Mouse (Mus musculus) forebrain, embryonic 14.5 days (tissue): Measurements from ENCODE around the gene Nmur1. TPM values are rescaled to one million over a fixed set of nuclear protein-coding genes. Genes with fewer than 3 reads are reported as not detected.
"Not testable (repeated sequence)": the region's sequence is repeated elsewhere in the genome, so short reads cannot be mapped to it uniquely, and the experiment has no call there.

ENCODE experiments used
- ATAC-seq: fragments of 200-750 bp; cut with Nextera tagmentation; 2 replicates; pipeline ENCODE4 v1.8.0; 2017; ENCODE audit warnings: mild to moderate bottlenecking, moderate library complexity
- DNase-seq: peaks from one replicate; pipeline ENCODE4 v3.0.0-alpha.2; 2015; ENCODE audit warnings: low spot score
- H3K27ac ChIP-seq: fragments of 300-500 bp; sonication (generic); 2 replicates; pipeline ENCODE4 v1.5.1; 2014; ENCODE audit warnings: low read depth, mild to moderate bottlenecking, control low read depth, low read length, moderate library complexity
- H3K27me3 ChIP-seq: fragments of 300-500 bp; sonication (generic); replicated peaks from 2 replicates; pipeline ENCODE4 v1.6.1; 2014; ENCODE audit warnings: low read length, control low read depth, mixed read lengths; ENCODE audit not compliant: control insufficient read depth, insufficient read depth
- H3K36me3 ChIP-seq: fragments of 300-500 bp; sonication (generic); 2 replicates; pipeline ENCODE4 v1.6.1; 2014; ENCODE audit warnings: low read length, control low read depth; ENCODE audit not compliant: control insufficient read depth, insufficient read depth
- H3K4me1 ChIP-seq: fragments of 300-500 bp; sonication (generic); 2 replicates; pipeline ENCODE4 v1.6.1; 2014; ENCODE audit warnings: antibody characterized with exemption, low read length, control low read depth; ENCODE audit not compliant: control insufficient read depth, insufficient read depth
- H3K4me2 ChIP-seq: fragments of 300-500 bp; sonication (generic); 2 replicates; pipeline ENCODE4 v1.6.1; 2014; ENCODE audit warnings: mild to moderate bottlenecking, control low read depth, low read length
- H3K4me3 ChIP-seq: fragments of 300-500 bp; sonication (generic); 2 replicates; pipeline ENCODE4 v1.5.1; 2014; ENCODE audit warnings: low read depth, low read length, control low read depth
- H3K9ac ChIP-seq: fragments of 300-500 bp; sonication (generic); 2 replicates; pipeline ENCODE4 v1.6.1; 2014; ENCODE audit warnings: mild to moderate bottlenecking, low read length, control low read depth, moderate library complexity
- H3K9me3 ChIP-seq: fragments of 300-500 bp; sonication (generic); replicated peaks from 2 replicates; pipeline ENCODE4 v1.6.1; 2016; ENCODE audit warnings: low read length, control low read depth, mixed read lengths; ENCODE audit not compliant: control insufficient read depth
- WGBS: fragments of 180-500 bp; shearing (Covaris S2); extraction: QIAGEN DNeasy Blood & Tissue Kit; methylation state at CpG from one replicate; pipeline ENCODE4 v1.1.7; 2014; 5-methylcytosine and 5-hydroxymethylcytosine counted together
- polyA plus RNA-seq: library from polyadenylated mRNA; unstranded; fragments of >200 nt; fragmentation: Nextera tagmentation; extraction: Ambion mirVana; gene quantifications from 2 replicates; pipeline ENCODE4 v1.2.1, GENCODE M21; 2014

Nmur1 gene
- polyA plus RNA-seq, result not detected in 2 replicates

DNA sequence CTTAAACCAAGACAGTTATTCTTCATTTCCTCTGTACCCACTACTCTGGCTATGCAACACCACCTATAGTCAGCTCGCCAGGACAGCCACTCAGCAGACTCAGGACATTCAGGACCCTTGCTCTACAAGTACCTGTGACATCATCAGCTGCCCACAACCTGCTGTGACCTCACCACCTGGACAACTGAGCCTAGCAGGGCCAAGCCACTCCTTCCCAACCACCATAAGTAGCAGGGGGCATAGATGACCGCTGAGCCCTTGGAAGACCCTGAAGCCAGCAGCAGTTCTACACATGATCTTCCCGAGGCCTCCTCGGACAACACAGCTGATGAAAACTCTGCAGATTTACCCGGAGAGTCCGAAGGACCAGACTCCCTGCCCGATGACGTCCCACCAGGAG lies at the start of gene Nmur1, which contains the start of gene Tex44:
Gene Nmur1, minus strand, starts transcription at position 101 of the 400 bp plus-strand sequence.
Gene Tex44, plus strand, starts transcription at position 202 of the 400 bp plus-strand sequence.
- Histone ChIP-seq H3K27me3 (no peaks in the 10 kb centered on the region), H3K4me3 (no peak within 1 kb of the TSS), H3K9me3 (no peaks in the 10 kb centered on the region), H3K4me2 (no peak within 1 kb of the TSS), H3K9ac (no peak within 1 kb of the TSS), H3K27ac (no peak within 1 kb of the TSS), H3K36me3 (no peaks in the 10 kb centered on the region), H3K4me1 (peaks cover 3% of the 10 kb centered on the region; the same call in 1 of the 2 replicates)
- DNase-seq, result no peak
- WGBS, result 95% methylated on average over 8 of the region's 8 CpGs
- no peak for ATAC-seq

DNA sequence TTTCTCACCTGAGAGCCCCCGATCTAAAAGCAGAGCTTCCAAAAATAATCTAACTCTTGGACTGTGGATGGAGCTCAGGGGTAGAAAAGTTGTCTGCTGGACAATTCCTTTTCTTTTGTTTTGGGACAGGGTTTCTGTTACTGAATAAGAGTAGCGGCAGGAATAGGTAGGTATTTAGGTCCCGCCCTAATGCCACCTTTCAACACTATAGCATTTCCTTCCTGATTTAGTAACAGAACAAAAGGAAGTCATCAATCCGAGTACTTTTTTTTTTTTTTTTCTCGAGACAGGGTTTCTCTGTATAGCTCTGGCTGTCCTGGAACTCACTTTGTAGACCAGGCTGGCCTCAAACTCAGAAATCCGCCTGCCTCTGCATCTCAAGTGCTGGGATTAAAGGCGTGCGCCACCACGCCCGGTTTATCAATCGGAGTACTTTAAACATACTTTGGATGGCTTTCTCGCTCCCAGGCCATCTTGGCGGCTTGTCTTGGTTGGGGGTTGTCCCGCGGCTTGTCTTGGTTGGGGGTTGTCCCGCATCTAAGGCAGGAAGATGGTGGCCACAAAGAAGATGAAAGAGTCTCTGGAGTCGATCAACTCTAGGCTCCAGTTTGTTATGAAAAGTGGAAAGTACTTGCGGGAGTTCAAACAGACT lies 47.2 kb upstream of the Nmur1 start:
- Histone ChIP-seq H3K9ac (no peak overlapping the region), H3K4me1 (peaks cover 5% of the 10 kb centered on the region; the same call in 1 of the 2 replicates), H3K36me3 (no peaks in the 10 kb centered on the region), H3K4me3 (no peak overlapping the region), H3K4me2 (no peak overlapping the region), H3K27me3 (no peaks in the 10 kb centered on the region), H3K27ac (no peak overlapping the region), H3K9me3 (no peaks in the 10 kb centered on the region)
- 96% methylated on average over 18 of the region's 18 CpGs for WGBS
- no peak for ATAC-seq
- no peak for DNase-seq

DNA sequence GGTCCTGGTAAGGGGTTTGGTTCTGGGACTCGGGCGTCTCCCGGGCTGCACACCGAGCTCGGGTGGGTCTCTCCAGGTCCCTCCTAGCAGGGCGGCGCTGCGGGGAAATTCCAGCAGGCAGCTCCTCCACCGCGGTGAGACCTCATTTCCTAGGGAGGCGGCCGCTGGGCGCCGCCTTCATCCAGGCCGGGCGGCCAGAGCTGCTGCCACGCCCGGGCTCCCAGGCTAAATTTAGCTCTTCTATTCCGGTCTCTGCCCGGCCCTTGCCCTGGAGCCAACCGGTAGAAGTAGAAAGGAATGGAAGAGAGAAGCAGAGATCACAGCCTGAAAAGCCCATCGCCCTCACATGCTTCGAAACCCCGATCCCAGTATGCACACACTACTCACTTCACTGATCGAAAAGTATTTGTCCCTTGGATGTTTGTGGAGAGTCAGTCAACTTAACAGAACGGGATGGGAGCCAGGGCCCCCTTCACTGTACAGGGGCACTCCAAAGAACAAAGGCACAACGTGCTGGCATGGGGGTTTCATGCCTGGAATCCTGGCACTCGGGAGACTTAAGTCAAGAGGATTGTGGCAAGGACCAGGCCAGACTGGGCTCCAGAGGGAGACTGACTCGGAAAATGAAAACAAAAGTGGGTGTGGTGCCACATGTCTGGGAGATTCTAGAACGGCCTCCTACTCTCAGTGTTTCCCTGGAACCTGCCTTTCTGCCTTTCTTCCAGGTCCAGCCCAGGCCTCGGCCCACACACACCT lies 46.3 kb upstream of the Nmur1 start:
- peak; percentile 42 for ATAC-seq
- Histone ChIP-seq H3K9me3 (no peaks in the 10 kb centered on the region), H3K4me3 (0 out of 2 replicates have a peak overlapping the region, but pooled peaks have one; percentile 5), H3K9ac (peak overlapping the region; percentile 56), H3K27me3 (no peaks in the 10 kb centered on the region), H3K4me2 (peak overlapping the region; percentile 39), H3K27ac (peak overlapping the region; percentile 33), H3K4me1 (peaks cover 5% of the 10 kb centered on the region; the same call in 1 of the 2 replicates), H3K36me3 (no peaks in the 10 kb centered on the region)
- DNase-seq, result peak; percentile 37
- 21% methylated on average over 31 of the region's 31 CpGs for WGBS

DNA sequence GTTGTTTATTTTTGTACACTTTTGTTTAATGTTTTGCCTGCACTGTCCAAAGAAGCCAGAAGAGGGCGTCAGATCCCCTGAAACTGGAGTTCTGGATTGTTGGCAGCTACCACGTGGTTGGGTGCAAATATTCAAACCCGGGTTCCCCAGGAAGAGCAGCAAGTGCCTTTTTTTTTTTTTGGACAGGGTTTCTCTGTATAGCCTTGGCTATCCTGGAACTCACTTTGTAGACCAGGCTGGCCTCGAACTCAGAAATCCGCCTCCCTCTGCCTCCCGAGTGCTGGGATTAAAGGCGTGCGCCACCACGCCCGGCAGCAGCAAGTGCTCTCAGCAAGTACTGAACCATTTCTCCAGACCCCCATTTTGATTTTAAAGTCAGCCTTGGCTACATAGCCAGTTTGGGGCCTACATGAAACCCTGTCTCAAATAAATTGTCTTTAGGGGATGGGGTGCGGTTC lies 45.5 kb upstream of the Nmur1 start:
- H3K9me3 ChIP-seq, H3K4me1 ChIP-seq, H3K36me3 ChIP-seq, DNase-seq, H3K4me3 ChIP-seq, ATAC-seq, H3K4me2 ChIP-seq, H3K9ac ChIP-seq, H3K27me3 ChIP-seq, H3K27ac ChIP-seq: not testable (repeated sequence)
- WGBS, result 74% methylated on average over 11 of the region's 11 CpGs

DNA sequence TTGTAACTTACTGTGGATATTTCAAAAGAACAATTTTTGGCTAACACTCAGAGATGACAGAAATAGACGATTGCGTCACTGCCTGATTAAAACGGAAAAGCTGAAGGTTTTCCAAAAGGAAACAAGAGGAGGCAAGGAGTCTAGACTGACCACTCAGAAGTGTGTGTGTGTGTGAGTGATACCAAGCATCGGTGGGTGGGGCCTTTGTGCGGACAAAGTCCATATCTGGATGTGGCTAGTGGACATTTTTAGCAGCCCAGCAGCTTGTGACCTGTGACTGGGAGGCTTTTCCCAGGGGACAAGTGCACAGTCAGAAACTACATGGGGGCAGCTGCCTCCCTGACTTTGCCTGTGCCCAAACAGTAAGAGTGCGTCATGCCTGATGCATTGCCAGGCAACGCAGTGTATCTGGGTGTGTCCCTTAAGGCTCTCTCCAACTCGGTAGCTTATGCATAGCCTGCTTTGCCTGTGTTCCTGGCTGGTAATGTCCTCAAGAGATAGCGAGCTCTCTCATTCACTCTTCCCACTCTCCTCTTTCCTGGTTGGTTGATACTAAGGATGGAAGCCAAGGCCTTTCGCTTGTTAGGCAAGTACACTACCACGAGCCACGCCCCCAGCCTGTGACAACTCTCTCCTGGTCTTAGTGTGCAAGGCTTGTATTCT lies 44.6 kb upstream of the Nmur1 start:
- Histone ChIP-seq H3K4me1 (peaks cover 5% of the 10 kb centered on the region; the same call in 1 of the 2 replicates), H3K27me3 (no peaks in the 10 kb centered on the region), H3K4me2 (no peak overlapping the region), H3K9ac (no peak overlapping the region), H3K4me3 (no peak overlapping the region), H3K9me3 (no peaks in the 10 kb centered on the region), H3K27ac (no peak overlapping the region), H3K36me3 (no peaks in the 10 kb centered on the region)
- DNase-seq (no peak), ATAC-seq (no peak)
- 86% methylated on average over 12 of the region's 12 CpGs for WGBS

DNA sequence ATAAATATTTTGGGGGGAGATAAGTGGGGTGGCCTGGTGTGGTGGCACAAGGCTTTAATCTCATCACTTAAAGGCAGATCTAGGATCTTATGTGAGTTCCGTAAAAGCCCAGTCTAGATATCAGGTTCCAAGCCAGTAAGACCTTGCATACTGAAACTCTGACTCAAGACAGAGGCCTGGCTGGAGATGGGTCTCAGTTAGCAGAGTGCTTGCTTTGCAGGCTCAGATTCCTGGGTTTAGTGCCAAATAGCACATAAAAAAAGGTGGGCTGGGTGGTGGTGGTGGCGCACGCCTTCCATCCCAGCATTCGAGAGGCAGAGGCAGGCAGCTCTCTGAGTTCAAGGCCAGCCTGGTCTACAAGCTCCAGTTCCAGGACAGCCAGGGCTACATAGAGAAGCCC lies 43.8 kb upstream of the Nmur1 start:
- no peak overlapping the region for H3K9ac ChIP-seq
- ATAC-seq (no peak), DNase-seq (no peak)
- no peaks in the 10 kb centered on the region for H3K27me3 ChIP-seq
- peaks cover 5% of the 10 kb centered on the region; the same call in 1 of the 2 replicates for H3K4me1 ChIP-seq
- no peak overlapping the region for H3K4me3 ChIP-seq
- H3K27ac ChIP-seq, result no peak overlapping the region
- H3K36me3 ChIP-seq, result no peaks in the 10 kb centered on the region
- H3K4me2 ChIP-seq, result no peak overlapping the region
- WGBS, result 96% methylated on average over 4 of the region's 4 CpGs
- H3K9me3 ChIP-seq, result no peaks in the 10 kb centered on the region

DNA sequence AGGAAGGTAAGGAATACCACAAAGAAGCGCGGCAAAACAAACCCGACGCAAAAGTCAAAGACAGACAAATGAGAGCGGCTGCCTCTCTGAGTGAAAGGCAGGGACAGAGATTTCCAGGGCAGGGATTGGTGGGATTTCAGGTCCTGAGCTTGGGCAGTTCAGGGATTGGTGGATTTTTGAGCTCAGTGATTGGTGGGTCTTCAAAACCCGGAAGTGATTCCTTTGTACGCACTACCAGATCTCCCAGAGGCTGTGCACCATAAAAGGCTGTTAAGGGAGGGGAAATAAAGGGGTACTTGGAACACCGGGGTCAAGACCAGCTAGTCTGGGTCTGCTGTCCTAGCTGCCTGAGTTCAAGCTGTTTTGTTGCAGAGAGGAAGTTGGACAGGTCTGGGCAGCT lies 41.4 kb upstream of the Nmur1 start:
- DNase-seq (no peak), ATAC-seq (no peak)
- Histone ChIP-seq H3K27me3 (no peaks in the 10 kb centered on the region), H3K4me3 (no peak overlapping the region), H3K36me3 (no peaks in the 10 kb centered on the region), H3K4me1 (peaks cover 5% of the 10 kb centered on the region; the same call in 1 of the 2 replicates), H3K4me2 (no peak overlapping the region), H3K9me3 (no peaks in the 10 kb centered on the region), H3K9ac (no peak overlapping the region), H3K27ac (no peak overlapping the region)
- WGBS, result 90% methylated on average over 8 of the region's 8 CpGs

DNA sequence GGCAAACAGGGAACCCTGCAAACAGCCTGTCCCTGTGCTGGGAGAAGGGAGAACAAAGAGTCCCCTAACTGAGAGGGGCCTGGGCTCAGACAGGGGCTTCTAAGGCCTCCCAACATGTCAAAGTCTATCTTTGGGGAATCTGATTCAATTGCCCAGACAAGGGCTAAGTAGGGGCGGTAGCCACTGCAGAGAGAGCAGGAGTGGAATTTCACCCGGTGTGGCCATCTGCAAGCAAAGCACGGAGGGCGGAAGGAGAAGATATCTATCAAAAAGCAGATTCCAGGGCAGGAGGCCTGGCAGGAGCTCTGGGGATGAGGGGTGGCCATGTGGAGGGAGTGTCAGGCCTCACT lies 38.8 kb upstream of the Nmur1 start:
- no peaks in the 10 kb centered on the region for H3K4me1 ChIP-seq
- H3K27ac ChIP-seq, result no peak overlapping the region
- no peak overlapping the region for H3K9ac ChIP-seq
- H3K27me3 ChIP-seq, result no peaks in the 10 kb centered on the region
- no peaks in the 10 kb centered on the region for H3K9me3 ChIP-seq
- H3K4me2 ChIP-seq, result no peak overlapping the region
- H3K4me3 ChIP-seq, result no peak overlapping the region
- ATAC-seq (no peak), DNase-seq (no peak)
- H3K36me3 ChIP-seq, result no peaks in the 10 kb centered on the region
- WGBS, result 67% methylated on average over 4 of the region's 4 CpGs
